Mouse (Mus musculus): ENCODE measurements around the gene Tnfsf15.

Gene Tnfsf15

DNA sequence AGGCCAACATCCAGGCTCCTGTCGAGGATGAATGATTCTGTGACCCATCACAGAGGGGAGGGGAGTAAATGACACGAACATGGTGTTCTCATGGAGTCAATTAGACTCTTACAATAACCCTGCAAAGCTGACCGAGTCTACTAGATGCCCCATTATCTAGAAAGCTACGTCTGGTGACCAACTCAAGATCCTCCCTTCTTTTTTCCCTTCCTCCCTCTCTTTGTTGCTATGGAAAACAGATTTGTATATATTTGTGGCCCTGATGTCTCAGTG, 59.7 kb downstream of the Tnfsf15 start:
- no peak for DNase-seq (ENCODE audit: low read depth, low spot score)

DNA sequence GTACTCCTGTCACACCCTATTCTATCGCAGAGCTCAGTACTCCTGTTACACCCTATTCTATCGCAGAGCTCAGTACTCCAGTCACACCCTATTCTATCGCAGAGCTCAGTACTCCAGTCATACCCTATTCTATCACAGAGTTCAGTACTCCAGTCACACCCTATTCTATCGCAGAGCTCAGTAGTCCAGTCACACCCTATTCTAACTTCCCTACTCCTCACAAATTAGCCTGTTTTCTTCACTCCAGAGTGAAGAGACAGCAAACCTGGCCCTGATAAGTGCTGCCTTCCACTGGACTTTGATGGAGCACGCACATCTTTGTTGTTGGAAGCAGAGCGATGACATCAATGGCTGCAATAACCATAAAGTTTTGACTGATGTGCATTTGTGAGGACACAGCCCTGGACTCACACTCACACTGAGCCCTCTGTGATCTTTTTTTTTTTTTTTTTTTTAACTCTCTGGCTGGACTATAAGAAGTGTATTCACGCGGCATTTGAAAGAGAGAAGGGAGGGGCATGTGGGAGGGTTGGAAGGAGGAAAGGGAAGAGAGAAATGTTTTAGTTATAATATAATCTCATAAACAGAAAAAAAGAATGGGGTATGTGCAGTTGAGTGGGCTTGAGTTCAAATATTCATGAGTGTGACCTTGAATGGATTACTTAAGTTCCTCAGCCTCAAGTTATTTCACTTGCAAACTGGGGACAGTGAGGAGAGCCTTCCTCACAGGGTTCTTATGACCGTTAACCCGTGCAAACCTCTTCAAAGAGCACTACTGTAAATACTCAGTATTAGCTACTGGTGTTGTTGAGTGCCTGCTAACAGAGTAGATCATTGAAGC, 60.3 kb downstream of the Tnfsf15 start:
- DNase-seq (ENCODE audit: low read depth, low spot score) = no peak

DNA sequence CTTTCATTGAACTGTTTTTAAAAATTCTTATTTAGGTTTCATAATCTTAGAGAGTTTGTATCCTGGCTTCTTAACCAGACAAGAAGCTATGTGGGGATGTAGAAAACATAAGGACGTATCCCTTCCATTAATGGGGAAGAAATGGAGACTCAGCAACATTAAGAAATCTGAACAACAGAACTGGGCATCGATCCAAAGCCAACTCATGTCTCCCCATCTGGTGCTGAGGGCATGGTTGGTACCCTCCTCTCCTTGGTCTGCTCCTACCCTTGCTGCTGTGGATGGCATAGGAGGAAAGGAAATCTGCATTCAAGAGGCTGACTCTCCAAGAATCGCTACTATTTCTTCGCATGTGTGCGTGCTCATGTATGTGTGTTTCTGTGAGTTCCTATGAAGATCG, 61.2 kb downstream of the Tnfsf15 start:
- DNase-seq (ENCODE audit: low read depth, low spot score) = no peak

DNA sequence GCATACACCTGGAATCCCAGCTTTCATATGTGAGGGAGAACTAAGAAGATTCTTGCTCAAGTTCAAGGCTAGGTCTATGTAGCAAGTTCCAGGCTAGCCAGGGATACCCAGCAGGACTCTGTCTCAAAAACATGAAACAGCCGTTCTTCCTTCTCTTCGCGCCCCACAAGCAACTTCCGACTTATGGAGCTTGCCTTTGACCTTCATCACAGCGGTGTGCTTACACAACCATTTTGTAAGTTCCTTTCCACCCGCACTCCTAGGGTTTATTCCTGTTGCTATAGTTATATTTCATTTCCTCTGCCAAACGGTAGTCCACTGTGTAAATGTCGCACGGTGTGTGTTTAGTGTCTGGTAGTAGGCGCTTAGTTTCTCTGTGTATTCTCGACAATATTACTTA, 61.9 kb downstream of the Tnfsf15 start:
- no peak for DNase-seq (ENCODE audit: low read depth, low spot score)

DNA sequence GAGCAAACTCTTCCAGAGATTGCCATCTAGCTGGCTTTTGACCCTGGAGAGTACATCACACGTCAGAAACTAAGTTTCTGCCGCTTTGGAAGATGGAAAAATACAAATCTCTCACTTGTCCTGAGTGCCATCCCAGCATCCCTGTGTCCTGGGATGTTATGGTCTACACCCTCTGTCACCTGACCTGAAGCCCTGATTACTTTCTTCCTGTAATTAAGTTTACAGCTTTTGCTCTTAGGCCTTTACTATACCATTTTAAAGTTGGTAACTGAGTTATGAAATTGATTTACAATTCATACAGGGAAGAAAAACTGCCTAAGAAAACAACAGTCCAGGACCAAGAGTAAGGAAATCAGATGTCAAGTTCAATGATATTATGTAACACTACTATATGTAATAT, 62.5 kb downstream of the Tnfsf15 start:
- no peak for DNase-seq (ENCODE audit: low read depth, low spot score)

DNA sequence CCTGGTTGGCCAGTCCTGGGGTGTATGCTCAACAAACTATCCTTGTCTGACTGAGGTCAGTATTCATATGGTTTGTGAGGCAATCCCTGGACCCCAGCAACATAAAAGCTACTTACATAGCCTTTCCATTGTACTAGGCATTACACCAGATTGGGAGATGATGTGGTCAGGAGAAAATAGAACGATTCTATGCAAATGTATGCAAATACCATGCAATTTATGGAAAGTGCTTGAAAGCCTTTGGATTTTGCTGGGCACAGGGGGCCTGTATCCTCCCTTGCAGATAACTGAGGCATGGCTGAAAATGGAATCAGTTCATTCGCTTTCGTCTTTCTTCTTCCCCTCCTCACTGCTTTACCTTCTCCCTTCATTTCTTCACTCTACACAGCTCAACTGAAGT, 63.4 kb downstream of the Tnfsf15 start:
- DNase-seq (ENCODE audit: low read depth, low spot score) = no peak

Measured in brain, embryonic 18.5 days (tissue).